Mouse (Mus musculus) heart, embryonic 10.5 days (tissue): ENCODE results near the gene Treml2. TPM values are rescaled to one million over a fixed set of nuclear protein-coding genes. Genes with fewer than 3 reads are reported as not detected.

Source experiments
- polyA plus RNA-seq: library from polyadenylated mRNA; unstranded; fragments of >200 nt; fragmentation: Nextera tagmentation; extraction: Ambion mirVana; gene quantifications from 2 replicates; pipeline ENCODE4 v1.2.1, GENCODE M21; 2016

Gene Treml2
- polyA plus RNA-seq, 1 experiment from 2014 or later = 1.3 TPM

Other genes starting within 250 kb of the Treml2 start
- not detected in 2 replicates for gene 1700067P10Rik, start 210.2 kb upstream of the Treml2 start, polyA plus RNA-seq
- not detected in 2 replicates for gene 9830107B12Rik, start 153.2 kb upstream of the Treml2 start, polyA plus RNA-seq
- not detected in 2 replicates for gene A530064D06Rik, start 132.2 kb upstream of the Treml2 start, polyA plus RNA-seq
- gene Trem1, start 66.7 kb upstream of the Treml2 start, polyA plus RNA-seq = 0.05 and 0.11 TPM in 2 replicates
- gene Trem3, start 51.7 kb upstream of the Treml2 start, polyA plus RNA-seq = not detected in 2 replicates
- 0.63 and 0.74 TPM in 2 replicates for gene Treml4, start 35.2 kb upstream of the Treml2 start, polyA plus RNA-seq
- gene B430306N03Rik, start 16.6 kb downstream of the Treml2 start, polyA plus RNA-seq = 0.13 TPM in 1 of 2 replicates, not detected in the other
- 0.36 and 1.2 TPM in 2 replicates for gene Trem2, start 46.9 kb downstream of the Treml2 start, polyA plus RNA-seq
- gene Treml1, start 60.4 kb downstream of the Treml2 start, polyA plus RNA-seq = 3.7 and 6.3 TPM in 2 replicates
- gene Nfya, start 110.4 kb downstream of the Treml2 start, polyA plus RNA-seq = 13.7 and 17.3 TPM in 2 replicates
- gene Oard1, start 110.5 kb downstream of the Treml2 start, polyA plus RNA-seq = 56.7 and 78.1 TPM in 2 replicates
- gene Apobec2, start 133.4 kb downstream of the Treml2 start, polyA plus RNA-seq = 142 and 213 TPM in 2 replicates
- 0.43 and 0.67 TPM in 2 replicates for gene Tspo2, start 152.0 kb downstream of the Treml2 start, polyA plus RNA-seq
- gene Unc5cl, start 155.4 kb downstream of the Treml2 start, polyA plus RNA-seq = 0.20 and 0.26 TPM in 2 replicates